Mouse (Mus musculus) spleen, adult 2 months (tissue): ENCODE results near the gene Traf3ip1. TPM values are rescaled to one million over a fixed set of nuclear protein-coding genes. Genes with fewer than 3 reads are reported as not detected.
A peak's percentile ranks its signal among the peaks of the same experiment; 100 is the strongest.

Experiments
- DNase-seq, 2 experiments: peaks; one replicate each; pipeline versions ENCODE4 v3.0.0 to v3.0.0-alpha.2; 2012 to 2021; ENCODE audit warnings: low spot score in 2 of 2, low read depth in 1 of 2
- H3K27ac ChIP-seq: fragments of 200-500 bp; 2 replicates; pipeline ENCODE4 v1.5.1; 2012; ENCODE audit warnings: low read length, inconsistent platforms; ENCODE audit not compliant: insufficient read depth
- H3K27me3 ChIP-seq: fragments of 200-500 bp; 2 replicates; pipeline ENCODE4 v1.6.1; 2012; ENCODE audit warnings: mild to moderate bottlenecking, moderate library complexity, low read length, inconsistent platforms; ENCODE audit not compliant: control insufficient read depth, insufficient read depth
- H3K36me3 ChIP-seq: fragments of 200-500 bp; 2 replicates; pipeline ENCODE4 v1.6.1; 2012; ENCODE audit warnings: mild to moderate bottlenecking, low read length, inconsistent platforms; ENCODE audit not compliant: control insufficient read depth, insufficient read depth
- H3K4me1 ChIP-seq: fragments of 200-500 bp; 2 replicates; pipeline ENCODE4 v1.6.1; 2011; ENCODE audit warnings: inconsistent platforms; ENCODE audit not compliant: control insufficient read depth, insufficient read depth, insufficient read length
- H3K4me3 ChIP-seq: fragments of 200-500 bp; 2 replicates; pipeline ENCODE4 v1.5.1; 2011; ENCODE audit warnings: mild to moderate bottlenecking, inconsistent platforms; ENCODE audit not compliant: insufficient read depth, insufficient read length; ENCODE audit errors: extremely low read depth
- CTCF ChIP-seq: fragments of 200-500 bp; IDR thresholded peaks from 2 replicates; pipeline ENCODE4 v1.5.1; 2011; ENCODE audit warnings: mild to moderate bottlenecking, inconsistent platforms; ENCODE audit not compliant: insufficient read depth, insufficient read length, insufficient replicate concordance; ENCODE audit errors: extremely low read depth
- POLR2A ChIP-seq: fragments of 200-500 bp; IDR thresholded peaks from 2 replicates; pipeline ENCODE4 v1.6.1; 2011; ENCODE audit warnings: low read depth, low read length, inconsistent platforms
- WGBS: fragments of 180-500 bp; shearing (Covaris S2); methylation state at CpG from one replicate; pipeline ENCODE4 v1.1.7; 2018; 5-methylcytosine and 5-hydroxymethylcytosine counted together
- polyA plus RNA-seq: library from polyadenylated mRNA; depleted of rRNA; stranded (reverse); fragments of >200 nt; gene quantifications from 2 replicates; pipeline ENCODE4 v1.2.3, GENCODE M21; 2012

Gene Traf3ip1
- polyA plus RNA-seq, 1 experiment, result 3.9 TPM

DNA sequence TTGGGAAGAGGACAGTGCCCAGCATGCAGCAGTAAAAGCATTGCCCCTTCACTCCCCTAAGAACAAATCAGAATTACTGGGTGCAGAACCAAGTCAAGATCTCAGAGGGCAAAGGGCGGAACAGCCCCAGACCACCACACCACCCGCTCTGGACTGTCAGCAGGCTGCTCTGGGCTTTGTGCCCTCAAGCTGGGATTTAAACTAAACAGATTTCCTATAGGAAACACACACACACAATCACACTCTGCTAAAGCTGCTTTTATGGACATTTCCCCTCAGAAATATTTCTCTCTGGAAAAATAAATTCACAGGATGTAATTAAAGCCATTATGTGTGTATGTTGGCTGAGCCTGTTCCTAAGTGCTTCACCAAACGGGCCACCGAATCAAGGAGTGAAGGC, 37.8 kb downstream of the Traf3ip1 start:
- Histone ChIP-seq H3K27me3 (no peaks in the 10 kb centered on the region), H3K4me1 (no peaks in the 10 kb centered on the region), H3K36me3 (peaks cover 3% of the 10 kb centered on the region; the same call in 1 of the 2 replicates), H3K4me3 (no peak overlapping the region), H3K27ac (no peak overlapping the region)
- 96% methylated on average over 4 of the region's 4 CpGs for WGBS
- no peak for DNase-seq
- TF ChIP-seq CTCF (no peak), POLR2A (no peak)

DNA sequence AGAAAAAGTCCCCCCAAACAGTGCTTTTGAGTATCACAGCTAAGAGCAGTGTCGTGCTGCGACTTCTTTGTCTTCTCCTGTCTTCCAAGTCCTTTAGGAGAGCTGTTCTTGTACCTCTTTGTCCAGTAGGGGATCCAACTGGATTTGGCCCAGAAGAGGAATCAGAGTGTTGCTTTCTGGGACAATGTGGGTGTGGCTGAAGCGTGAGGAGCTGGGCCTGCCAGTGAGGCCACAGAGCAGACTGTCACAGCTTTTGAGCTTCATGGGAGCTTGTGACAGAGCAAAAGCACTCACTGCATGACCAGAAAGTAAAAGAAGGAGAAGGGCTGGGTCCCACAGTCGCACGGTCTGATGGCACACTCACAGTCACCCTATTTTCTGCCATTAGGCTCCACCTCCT, 38.4 kb downstream of the Traf3ip1 start:
- TF ChIP-seq CTCF (no peak), POLR2A (no peak)
- H3K4me1 ChIP-seq, result no peaks in the 10 kb centered on the region
- no peak for DNase-seq
- no peak overlapping the region for H3K4me3 ChIP-seq
- 95% methylated on average over 5 of the region's 5 CpGs for WGBS
- no peak overlapping the region for H3K27ac ChIP-seq
- H3K27me3 ChIP-seq, result no peaks in the 10 kb centered on the region
- H3K36me3 ChIP-seq, result peaks cover 3% of the 10 kb centered on the region; the same call in 1 of the 2 replicates

DNA sequence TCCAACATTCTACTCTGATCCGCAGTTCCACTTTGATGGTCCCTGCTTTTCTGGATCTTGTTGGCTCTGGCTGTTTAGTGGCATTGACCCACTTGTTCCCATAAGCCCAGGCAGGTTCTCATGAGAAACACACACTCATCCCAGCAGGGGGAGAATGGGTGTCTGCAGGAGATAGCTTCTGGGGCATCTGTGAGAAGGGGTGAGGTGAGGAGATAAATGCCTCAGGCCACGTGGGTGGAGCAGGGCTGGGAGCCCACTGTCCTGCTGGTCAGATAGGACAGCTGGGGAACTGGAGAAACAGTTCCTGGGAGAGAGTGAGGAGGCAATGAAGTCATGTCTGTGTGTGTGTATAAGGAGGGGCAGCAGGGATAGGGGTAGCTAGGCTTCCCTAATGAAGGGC, 39.0 kb downstream of the Traf3ip1 start:
- no peak for TF ChIP-seq CTCF
- TF ChIP-seq POLR2A, result no peak
- no peak for DNase-seq
- H3K4me3 ChIP-seq, result no peak overlapping the region
- H3K36me3 ChIP-seq, result no peaks in the 10 kb centered on the region
- H3K27ac ChIP-seq, result peak overlapping the region; percentile 41; the same call in 1 of the 2 replicates
- no peaks in the 10 kb centered on the region for H3K27me3 ChIP-seq
- H3K4me1 ChIP-seq, result no peaks in the 10 kb centered on the region
- WGBS, result 59% methylated on average over 2 of the region's 2 CpGs

DNA sequence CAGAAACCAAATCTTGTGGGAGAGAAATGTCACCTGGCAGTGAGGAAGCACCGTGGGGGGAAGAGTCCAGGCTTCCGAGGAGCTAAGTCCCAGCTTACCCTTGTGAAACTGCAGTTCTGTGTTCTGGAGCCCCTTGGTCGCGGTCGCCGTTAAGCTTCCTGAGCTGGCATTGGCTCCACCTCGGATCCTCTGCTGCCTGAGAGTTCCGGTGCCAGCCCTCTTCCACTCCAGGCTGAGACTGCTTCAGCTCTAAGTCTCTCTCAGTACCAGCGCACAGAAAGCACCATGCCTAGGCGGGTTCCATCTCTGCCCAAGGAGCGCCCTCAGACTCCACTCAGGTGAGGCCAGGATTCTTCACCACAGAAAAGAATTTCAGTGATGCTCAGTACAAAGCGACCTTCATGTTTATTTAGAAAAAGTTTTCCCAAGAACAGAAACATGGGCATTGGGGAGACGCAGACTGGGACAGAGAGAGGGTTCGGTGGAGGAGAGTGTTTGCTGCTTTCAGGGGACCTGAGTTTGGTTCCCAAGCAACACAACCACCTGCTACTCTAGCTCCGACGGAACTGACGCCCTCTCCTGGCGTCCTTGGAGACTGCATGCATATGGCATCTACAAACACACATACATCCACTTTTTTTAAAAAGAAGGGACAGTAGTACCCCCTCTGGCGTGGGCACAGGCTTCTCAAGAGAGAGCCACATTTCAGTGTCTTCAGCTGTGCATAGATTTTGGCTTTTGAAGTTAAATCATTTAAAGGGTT, 39.7 kb downstream of the Traf3ip1 start:
- H3K27me3 ChIP-seq, result no peaks in the 10 kb centered on the region
- 75% methylated on average over 19 of the region's 19 CpGs for WGBS
- no peak for DNase-seq
- peak overlapping the region; percentile 41; the same call in 1 of the 2 replicates for H3K27ac ChIP-seq
- H3K4me3 ChIP-seq, result no peak overlapping the region
- no peaks in the 10 kb centered on the region for H3K36me3 ChIP-seq
- H3K4me1 ChIP-seq, result no peaks in the 10 kb centered on the region
- TF ChIP-seq CTCF (no peak), POLR2A (no peak)

DNA sequence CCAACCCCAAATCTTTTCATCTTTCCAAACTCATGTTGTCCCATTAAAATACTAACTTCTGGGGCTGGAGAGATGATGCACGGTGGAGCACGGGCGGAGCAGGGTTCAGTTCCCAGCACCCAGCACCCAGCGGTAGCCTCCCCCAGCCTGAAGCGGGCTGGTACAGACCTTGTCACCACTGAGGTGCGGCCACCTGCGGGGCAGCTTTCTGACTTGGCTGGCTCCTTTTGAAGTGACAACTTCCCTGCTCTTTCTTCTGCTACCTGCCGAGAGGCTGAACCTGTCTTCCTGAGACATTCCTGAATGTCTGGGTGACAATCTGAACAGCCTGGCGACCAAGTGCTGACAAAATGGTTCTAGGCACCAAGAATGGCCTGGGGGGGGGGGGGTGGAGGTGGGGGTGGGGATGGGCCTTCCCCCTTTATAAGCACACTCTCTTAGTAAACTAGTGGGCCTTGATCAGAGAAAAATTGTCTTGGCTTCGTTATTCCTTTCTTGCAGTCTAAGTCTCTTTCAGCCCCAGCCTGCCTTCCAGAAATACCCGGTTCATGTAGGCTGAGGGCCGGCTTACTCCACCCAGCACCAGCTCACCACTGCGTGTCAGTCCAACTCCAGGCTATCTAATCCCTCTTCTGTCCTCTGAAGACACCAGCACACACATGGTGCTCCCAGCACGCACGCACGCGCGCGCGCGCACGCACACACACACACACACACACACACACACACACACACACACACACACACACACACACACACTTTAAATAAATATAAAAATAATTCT, 43.5 kb downstream of the Traf3ip1 start:
- DNase-seq, result no peak
- Histone ChIP-seq H3K4me3 (no peak overlapping the region), H3K4me1 (peaks cover 4% of the 10 kb centered on the region; the same call in 1 of the 2 replicates), H3K36me3 (no peaks in the 10 kb centered on the region), H3K27me3 (no peaks in the 10 kb centered on the region), H3K27ac (no peak overlapping the region)
- no peak for TF ChIP-seq CTCF
- no peak for TF ChIP-seq POLR2A
- WGBS, result 77% methylated on average over 22 of the region's 22 CpGs

DNA sequence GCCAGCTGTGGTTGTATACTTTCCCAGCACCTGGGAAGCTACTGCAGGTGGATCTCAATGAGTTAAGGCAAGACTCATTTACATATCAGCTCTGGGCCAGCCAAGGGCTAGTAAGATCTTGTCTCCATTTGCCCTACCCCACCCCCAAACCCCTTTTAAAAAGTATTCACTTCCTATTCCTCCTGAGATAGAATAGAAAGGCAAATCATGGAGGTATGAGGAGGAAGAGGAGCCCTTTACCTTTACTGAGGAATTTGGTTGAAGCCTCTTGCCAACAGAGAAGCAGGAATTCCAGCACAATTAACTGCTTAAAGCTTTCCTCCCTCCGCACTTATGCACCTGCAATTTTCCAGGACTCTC, 44.1 kb downstream of the Traf3ip1 start:
- Histone ChIP-seq H3K4me1 (peaks cover 4% of the 10 kb centered on the region; the same call in 1 of the 2 replicates), H3K27ac (no peak overlapping the region), H3K4me3 (no peak overlapping the region), H3K36me3 (no peaks in the 10 kb centered on the region), H3K27me3 (no peaks in the 10 kb centered on the region)
- TF ChIP-seq CTCF (no peak), POLR2A (no peak)
- DNase-seq, result no peak
- 82% methylated on average over 1 of the region's 1 CpGs for WGBS

DNA sequence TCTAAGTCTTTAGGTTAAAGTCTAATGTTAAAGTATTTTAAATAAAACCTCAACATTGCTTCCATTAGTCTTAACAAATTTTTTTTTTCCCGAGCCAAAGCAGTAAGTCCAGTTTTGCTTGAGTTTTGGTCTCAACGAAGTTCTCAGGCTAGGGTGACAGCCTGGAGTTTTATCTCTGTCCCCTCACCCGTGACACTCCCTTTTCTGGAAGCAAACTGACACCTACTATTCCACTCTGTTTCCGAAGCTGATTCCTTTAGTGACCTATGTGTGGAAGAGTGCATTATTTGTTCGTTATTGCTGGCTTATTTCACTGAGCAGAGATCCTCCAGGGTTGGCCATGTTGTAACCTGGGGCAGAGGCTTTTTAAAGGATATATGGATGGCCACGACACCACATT, 44.8 kb downstream of the Traf3ip1 start:
- no peak overlapping the region for H3K4me3 ChIP-seq
- no peak overlapping the region; the same call in 1 of the 2 replicates for H3K27ac ChIP-seq
- TF ChIP-seq CTCF (no peak), POLR2A (no peak)
- H3K4me1 ChIP-seq, result peaks cover 4% of the 10 kb centered on the region; the same call in 1 of the 2 replicates
- H3K36me3 ChIP-seq, result no peaks in the 10 kb centered on the region; the same call in 1 of the 2 replicates
- 43% methylated on average over 6 of the region's 6 CpGs for WGBS
- DNase-seq, result no peak
- no peaks in the 10 kb centered on the region for H3K27me3 ChIP-seq
